Mouse (Mus musculus) heart, adult 2 months (tissue): Measurements from ENCODE around the gene Gabra5.

ENCODE experiments used
- CTCF ChIP-seq: fragments of 200-600 bp; IDR thresholded peaks from 2 replicates; pipeline ENCODE4 v1.8.1; 2022; ENCODE audit warnings: antibody characterized with exemption, mild to moderate bottlenecking, moderate library complexity
- POLR2A ChIP-seq: fragments of 200-500 bp; IDR thresholded peaks from 2 replicates; pipeline ENCODE4 v1.6.1; 2011; ENCODE audit warnings: mild to moderate bottlenecking, low read depth, low read length, control low read depth; ENCODE audit not compliant: insufficient read depth

DNA sequence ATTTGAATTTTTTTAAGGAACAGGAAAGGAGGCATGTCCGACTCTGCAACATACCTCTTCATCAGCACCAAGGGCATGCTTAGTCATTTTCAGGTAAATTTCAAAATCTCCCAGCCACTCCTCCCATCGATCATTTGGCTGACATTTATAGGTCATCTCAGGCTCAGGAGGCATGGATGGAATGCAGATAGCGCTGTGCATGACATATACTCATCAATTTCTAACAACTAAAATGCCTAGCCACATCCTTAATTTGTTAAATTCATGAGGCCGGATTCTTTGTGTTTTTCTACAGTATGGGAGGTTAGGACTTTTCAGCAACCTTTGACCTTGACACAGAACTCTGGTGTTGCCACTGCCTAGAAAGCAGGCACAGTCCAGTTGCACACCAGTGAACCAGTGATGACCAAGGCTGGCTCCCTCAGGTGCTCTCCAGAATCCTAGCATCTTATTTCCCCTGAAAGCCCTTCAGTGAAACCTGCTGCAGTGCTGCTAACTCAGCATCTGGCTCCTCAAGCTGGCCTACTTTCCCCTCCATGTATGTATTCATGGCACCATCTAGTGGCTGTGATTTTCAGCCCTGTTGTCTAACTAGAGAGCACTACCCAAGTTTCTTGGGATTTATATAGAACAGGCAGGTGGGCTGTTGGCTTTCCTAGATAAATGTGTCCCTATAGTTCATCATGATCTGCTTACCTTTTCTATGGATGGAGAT lies 35.9 kb downstream of the Gabra5 start:
- TF ChIP-seq CTCF: peak; percentile 70
- TF ChIP-seq POLR2A: no peak
